Mouse (Mus musculus) liver, postnatal 0 days (tissue): Measurements from ENCODE around the gene Plac9a.
"Not testable (repeated sequence)": the region's sequence is repeated elsewhere in the genome, so short reads cannot be mapped to it uniquely, and the experiment has no call there.

ENCODE experiments used
- CTCF ChIP-seq: sonication (generic); IDR thresholded peaks from 2 replicates; pipeline ENCODE4 v1.5.1; 2016; ENCODE audit warnings: antibody characterized with exemption, low read depth
- EP300 ChIP-seq: IDR thresholded peaks from 2 replicates; pipeline ENCODE4 v1.6.1; 2016; ENCODE audit warnings: antibody characterized with exemption, low read depth, mild to moderate bottlenecking

DNA sequence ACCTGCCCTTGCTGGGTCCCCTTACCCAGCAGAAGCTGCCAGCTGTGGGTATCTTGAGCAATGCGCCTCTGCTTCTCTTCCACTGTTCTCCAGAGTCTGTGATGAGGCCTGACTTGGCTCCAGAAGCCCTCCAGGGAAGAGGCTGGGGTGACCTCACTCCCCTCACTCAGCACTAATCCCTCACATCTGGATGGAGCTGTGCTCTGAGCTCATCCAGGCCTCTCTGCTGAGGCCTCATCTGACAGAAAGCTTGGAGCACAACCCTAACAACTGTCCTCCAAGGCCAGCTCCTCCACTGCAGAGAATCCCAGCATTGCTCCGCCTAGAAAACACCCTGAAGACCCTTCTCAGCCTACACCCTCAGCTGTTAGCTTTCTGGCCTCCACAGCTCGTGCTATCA lies 8.3 kb downstream of the Plac9a start:
- TF ChIP-seq EP300, CTCF: not testable (repeated sequence)
